Mouse (Mus musculus): ENCODE data around the gene Gm10518. TPM values are rescaled to one million over a fixed set of nuclear protein-coding genes. Genes with fewer than 3 reads are reported as not detected.
"Not testable (repeated sequence)": the region's sequence is repeated elsewhere in the genome, so short reads cannot be mapped to it uniquely, and the experiment has no call there.

Gene Gm10518
- total RNA-seq, 2 experiments from 2014 or later = not detected

- Histone ChIP-seq H3K4me3 (no peak overlapping the region), H3K27ac (no peak overlapping the region)
- no peak for TF ChIP-seq CTCF (IDR thresholded peaks at IDR 0.05)
- no peak for DNase-seq
- intact Hi-C loops (cut with DNase I) = no loop called here
Measured at GRCm38 (mm10) chr1:179807468-179807867, 4.3 kb downstream of the Gm10518 start.

- no peak overlapping the region for H3K4me3 ChIP-seq
- no peak for TF ChIP-seq CTCF (IDR thresholded peaks at IDR 0.05)
- no peak overlapping the region for H3K27ac ChIP-seq
- intact Hi-C loops (cut with DNase I) = no loop called here
- no peak for DNase-seq
Measured at GRCm38 (mm10) chr1:179808300-179808699, 5.1 kb downstream of the Gm10518 start.

GRCm38 (mm10) chr1:179813385-179813784 lies 10.2 kb downstream of the Gm10518 start:
- TF ChIP-seq CTCF (IDR thresholded peaks at IDR 0.05) = no peak
- no peak overlapping the region for H3K27ac ChIP-seq
- DNase-seq = no peak
- intact Hi-C loops (cut with DNase I) = no loop called here
- H3K4me3 ChIP-seq = no peak overlapping the region

GRCm38 (mm10) chr1:179814616-179815015 lies 11.4 kb downstream of the Gm10518 start:
- Histone ChIP-seq H3K27ac (no peak overlapping the region), H3K4me3 (no peak overlapping the region)
- intact Hi-C loops (cut with DNase I) = no loop called here
- no peak for DNase-seq
- TF ChIP-seq CTCF (IDR thresholded peaks at IDR 0.05) = no peak

- DNase-seq; intact Hi-C loops (cut with DNase I); H3K27ac ChIP-seq; H3K4me3 ChIP-seq: not testable (repeated sequence)
Measured at GRCm38 (mm10) chr1:179818490-179819278, 15.5 kb downstream of the Gm10518 start.

- peak; percentile 59 for DNase-seq
Measured at GRCm38 (mm10) chr1:179824549-179824948, 21.4 kb downstream of the Gm10518 start.

GRCm38 (mm10) chr1:179828051-179828450 lies 24.9 kb downstream of the Gm10518 start:
- Histone ChIP-seq H3K4me3 (no peak overlapping the region), H3K27ac (no peak overlapping the region)
- TF ChIP-seq CTCF (IDR thresholded peaks at IDR 0.05) = no peak
- DNase-seq = no peak
- intact Hi-C loops (cut with DNase I) = no loop called here

More at GRCm38 (mm10) chr1:179824549-179824948, 21.4 kb downstream of the Gm10518 start:
- no peak overlapping the region for H3K4me3 ChIP-seq
- TF ChIP-seq CTCF (IDR thresholded peaks at IDR 0.05) = no peak
- no peak overlapping the region for H3K27ac ChIP-seq
- intact Hi-C loops (cut with DNase I) = no loop called here

GRCm38 (mm10) chr1:179828900-179829299 lies 25.7 kb downstream of the Gm10518 start:
- TF ChIP-seq CTCF (IDR thresholded peaks at IDR 0.05) = no peak
- no peak for DNase-seq
- Histone ChIP-seq H3K4me3 (no peak overlapping the region), H3K27ac (no peak overlapping the region)
- intact Hi-C loops (cut with DNase I) = no loop called here

- no peak for DNase-seq
- Histone ChIP-seq H3K27ac (no peak overlapping the region), H3K4me3 (no peak overlapping the region)
- TF ChIP-seq CTCF (IDR thresholded peaks at IDR 0.05) = no peak
- intact Hi-C loops (cut with DNase I) = no loop called here
Measured at GRCm38 (mm10) chr1:179832710-179833240, 29.6 kb downstream of the Gm10518 start.

- H3K27ac ChIP-seq = no peak overlapping the region
- no peak for TF ChIP-seq CTCF (IDR thresholded peaks at IDR 0.05)
- intact Hi-C loops (cut with DNase I) = no loop called here
- no peak for DNase-seq
- no peak overlapping the region for H3K4me3 ChIP-seq
Measured at GRCm38 (mm10) chr1:179833596-179833995, 30.4 kb downstream of the Gm10518 start.

GRCm38 (mm10) chr1:179835753-179836425 lies 32.7 kb downstream of the Gm10518 start:
- intact Hi-C loops (cut with DNase I) = no loop called here
- no peak for DNase-seq
- Histone ChIP-seq H3K4me3 (no peak overlapping the region), H3K27ac (no peak overlapping the region)
- no peak for TF ChIP-seq CTCF (IDR thresholded peaks at IDR 0.05)

- intact Hi-C loops (cut with DNase I) = no loop called here
- DNase-seq = no peak
- Histone ChIP-seq H3K27ac (no peak overlapping the region), H3K4me3 (no peak overlapping the region)
- TF ChIP-seq CTCF (IDR thresholded peaks at IDR 0.05) = no peak
Measured at GRCm38 (mm10) chr1:179836426-179837404, 33.5 kb downstream of the Gm10518 start.
